8 mouse cellular contexts compared by ENCODE assay signal in genomic region chr4:57782549-57783390, GRCm38 (mm10).
DNase-seq lines count a peak whose midpoint lies in the region; ATAC-seq and TF ChIP-seq lines count a peak whose summit lies in the region.

No protein-coding gene starts in this region.

- TF ChIP-seq POLR2A in bone marrow, adult 2 months (IDR thresholded peaks at IDR 0.05; ENCODE audit: borderline replicate concordance, control insufficient read depth, low read depth, low read length) = no peak
- no peak for TF ChIP-seq POLR2A in limb, embryonic 14.5 days (IDR thresholded peaks at IDR 0.05; ENCODE audit: borderline replicate concordance, extremely low read depth, insufficient read depth, insufficient read length)

- no peak overlapping the region for H3K27ac ChIP-seq in bone marrow, adult 2 months (ENCODE audit: control insufficient read depth, insufficient read depth, low read depth, low read length, poor library complexity)
- peak overlapping the region; percentile 65 for H3K27ac ChIP-seq in heart, postnatal 0 days (ENCODE audit: low read depth)
- no peak overlapping the region for H3K27ac ChIP-seq in limb, embryonic 14.5 days (replicated peaks; ENCODE audit: low read depth, low read length)

- H3K4me3 ChIP-seq in bone marrow, adult 2 months (replicated peaks; ENCODE audit: control insufficient read depth, low read depth, low read length) = peak overlapping the region; percentile 31
- H3K4me3 ChIP-seq in heart, postnatal 0 days (ENCODE audit: low read depth, low read length) = peak overlapping the region; percentile 59
- peak overlapping the region; percentile 39 for H3K4me3 ChIP-seq in limb, embryonic 14.5 days (replicated peaks; ENCODE audit: low read length)

- H3K27me3 ChIP-seq in heart, postnatal 0 days (ENCODE audit: control insufficient read depth, insufficient read depth, low read length) = no peaks in the 10 kb centered on the region
- 0 out of 2 replicates have a peak, but pooled peaks cover 11% of the 10 kb centered on the region for H3K27me3 ChIP-seq in limb, embryonic 14.5 days (ENCODE audit: control insufficient read depth, insufficient read depth, low read length)

- H3K9me3 ChIP-seq in heart, postnatal 0 days (replicated peaks; ENCODE audit: control insufficient read depth, low read length) = no peaks in the 10 kb centered on the region
- H3K9me3 ChIP-seq in limb, embryonic 14.5 days (ENCODE audit: control insufficient read depth, low read length) = no peaks in the 10 kb centered on the region

- intact Hi-C loops in left cerebral cortex, postnatal 4 days (cut with DNase I) = loop anchor here (10.0 kb wide), 1 partner anchor 108 kb away; no protein-coding TSS in a partner anchor

- H3K9ac ChIP-seq in heart, postnatal 0 days (replicated peaks; ENCODE audit: low read depth, low read length) = peak overlapping the region; percentile 61
- peak overlapping the region; percentile 36 for H3K9ac ChIP-seq in limb, embryonic 14.5 days (ENCODE audit: low read depth, low read length, severe bottlenecking)

- 4% methylated on average over 33 of the region's 33 CpGs for WGBS in bone marrow, adult 2 months
- WGBS in heart, postnatal 0 days = 9% methylated on average over 33 of the region's 33 CpGs
- WGBS in limb, embryonic 14.5 days = 5% methylated on average over 33 of the region's 33 CpGs

- TF ChIP-seq EP300 in heart, postnatal 0 days (IDR thresholded peaks at IDR 0.05; ENCODE audit: low read depth) = no peak

- ATAC-seq in heart, postnatal 0 days (ENCODE audit: insufficient read depth, low read depth) = no peak
- ATAC-seq in limb, embryonic 14.5 days (ENCODE audit: low FRiP score, low read depth) = no peak

- H3K4me1 ChIP-seq in bone marrow, adult 2 months (ENCODE audit: control insufficient read depth, insufficient read depth, low read length) = no peaks in the 10 kb centered on the region
- peaks cover 26% of the 10 kb centered on the region for H3K4me1 ChIP-seq in heart, postnatal 0 days (ENCODE audit: control insufficient read depth, insufficient read depth)
- H3K4me1 ChIP-seq in limb, embryonic 14.5 days (ENCODE audit: control insufficient read depth, insufficient read depth, low read length) = peaks cover 29% of the 10 kb centered on the region

- H3K36me3 ChIP-seq in heart, postnatal 0 days (replicated peaks; ENCODE audit: control insufficient read depth, insufficient read depth, low read length) = peaks cover 5% of the 10 kb centered on the region; the same call in 1 of the 2 replicates
- H3K36me3 ChIP-seq in limb, embryonic 14.5 days (ENCODE audit: control insufficient read depth, insufficient read depth, low read length) = no peaks in the 10 kb centered on the region

- DNase-seq in left cerebral cortex, postnatal 4 days = peak; percentile 41
- DNase-seq in left cerebral cortex, adult 9 months (ENCODE audit: low spot score in 2 of 2) = no peak
- DNase-seq in heart, postnatal 0 days (ENCODE audit: low spot score) = no peak
- DNase-seq in limb, embryonic 14.5 days (ENCODE audit: low spot score) = no peak
- peak; percentile 54 for DNase-seq in neural tube, embryonic 10.5 days (ENCODE audit: extremely low spot score, low spot score)
- no peak for DNase-seq in MN1 (ENCODE audit: low spot score)
- no peak for DNase-seq in left cerebral cortex, adult 11 months (ENCODE audit: low spot score)

- H3K4me2 ChIP-seq in heart, postnatal 0 days (ENCODE audit: low read depth, low read length) = peak overlapping the region; percentile 74
- H3K4me2 ChIP-seq in limb, embryonic 14.5 days (replicated peaks; ENCODE audit: low read depth, low read length, severe bottlenecking) = peak overlapping the region; percentile 74

- no peak for TF ChIP-seq CTCF in bone marrow, adult 2 months (IDR thresholded peaks at IDR 0.05; ENCODE audit: control insufficient read depth, insufficient read depth, low read length)
- TF ChIP-seq CTCF in heart, postnatal 0 days (IDR thresholded peaks at IDR 0.05; ENCODE audit: low read depth) = no peak

Comparison
In these comparisons a context has a peak if more than half of its experiments do, and no peak if none do; other contexts are left out.
1. DNase-seq: peak in left cerebral cortex, postnatal 4 days (single experiment) and neural tube, embryonic 10.5 days (single experiment); none in left cerebral cortex, adult 9 months (0 of 2), heart, postnatal 0 days (single experiment), limb, embryonic 14.5 days (single experiment), MN1 (single experiment) and left cerebral cortex, adult 11 months (single experiment).
2. Peak in every context shown above with its lines, with median percentiles within 50 percentile points of each other: H3K4me3 ChIP-seq.